Mouse (Mus musculus): Measurements from ENCODE around the gene Ostn.
A peak's percentile ranks its signal among the peaks of the same experiment; 100 is the strongest.

Ostn gene

DNA sequence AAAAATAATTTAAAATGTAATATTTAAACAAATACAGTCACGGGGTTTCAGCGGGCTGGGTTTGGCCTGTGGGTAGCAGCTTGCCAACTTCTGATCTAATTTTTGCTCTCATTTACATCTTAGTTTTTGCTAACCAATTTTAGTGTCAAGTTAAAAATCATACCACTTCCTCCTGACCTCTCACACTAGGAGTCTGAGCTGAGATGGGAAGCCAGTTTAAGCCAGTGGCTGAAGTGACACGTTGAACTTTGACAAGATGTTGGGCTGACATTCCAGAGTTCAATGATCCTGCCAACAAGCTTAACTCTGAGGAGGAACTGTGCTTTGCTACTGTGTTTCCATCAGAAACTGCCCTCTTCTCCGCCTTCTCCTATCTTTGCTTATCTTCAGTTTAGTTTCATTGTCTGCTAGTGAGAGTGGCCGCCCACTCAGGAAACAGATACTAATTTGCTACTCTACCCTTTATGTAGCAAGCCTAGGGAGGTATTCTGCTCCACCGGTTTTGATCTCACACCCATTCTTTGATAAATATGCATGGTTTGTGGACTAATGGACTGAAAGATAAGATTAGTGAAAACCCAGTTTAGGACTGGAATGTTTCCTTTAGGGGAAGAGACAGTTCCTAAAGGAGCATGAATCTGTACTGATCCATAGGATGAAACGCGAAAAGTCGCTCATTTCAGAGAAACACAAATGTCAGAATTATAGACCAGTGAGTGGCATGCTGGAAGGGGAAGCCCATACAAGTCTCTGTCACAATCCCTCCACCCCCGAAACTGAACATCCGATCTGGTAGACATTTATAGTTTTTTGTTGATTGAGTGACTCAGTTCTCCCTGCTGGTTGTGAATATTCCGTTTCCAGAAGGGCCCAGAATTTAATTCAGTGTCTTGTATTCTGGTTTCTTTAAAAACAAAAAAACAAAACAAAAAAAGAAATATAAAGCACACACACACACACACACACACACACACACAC is 80.6 kb downstream of the Ostn start:
- peak; percentile 70 for DNase-seq (ENCODE audit: low read depth)

DNA sequence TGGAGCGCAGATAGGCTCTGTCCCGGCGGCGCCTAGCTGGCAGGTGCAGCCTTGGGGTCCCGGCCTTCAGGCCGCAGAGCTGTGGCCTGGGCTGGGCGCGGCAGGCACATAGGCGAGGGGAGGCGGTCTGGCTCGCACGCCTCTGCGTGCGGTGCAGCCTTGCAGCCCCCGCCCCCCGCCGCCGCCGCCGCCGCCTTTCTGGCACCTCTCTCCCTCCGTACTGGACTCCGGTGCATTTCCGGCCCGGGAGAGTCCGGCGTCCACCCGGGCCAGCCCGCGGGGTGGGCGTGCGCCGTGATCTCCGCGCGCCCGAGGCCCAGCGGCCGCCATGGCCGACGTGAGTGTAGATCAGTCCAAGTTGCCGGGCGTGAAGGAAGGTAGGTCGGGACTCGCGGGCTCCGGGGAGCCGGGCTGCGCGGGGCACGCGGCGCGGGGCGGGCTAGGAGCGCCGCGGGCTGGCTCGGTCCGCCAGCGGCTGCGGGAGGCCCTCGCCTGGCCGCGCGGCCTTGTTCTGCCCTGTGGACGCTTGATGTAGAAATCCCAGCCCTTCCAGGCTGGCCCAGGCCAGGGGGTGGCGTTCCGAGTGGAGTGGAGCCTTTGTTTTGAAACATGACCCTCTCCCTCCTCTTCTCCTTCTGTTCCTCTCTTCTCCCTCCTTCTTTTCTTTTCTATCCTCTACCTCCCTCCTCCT is 81.6 kb downstream of the Ostn start, which contains the start of gene Ccdc50:
TSS of gene Ccdc50 (plus strand) at position 109 of the 691 bp plus-strand sequence.
- DNase-seq (ENCODE audit: low read depth), result peak; percentile 68

DNA sequence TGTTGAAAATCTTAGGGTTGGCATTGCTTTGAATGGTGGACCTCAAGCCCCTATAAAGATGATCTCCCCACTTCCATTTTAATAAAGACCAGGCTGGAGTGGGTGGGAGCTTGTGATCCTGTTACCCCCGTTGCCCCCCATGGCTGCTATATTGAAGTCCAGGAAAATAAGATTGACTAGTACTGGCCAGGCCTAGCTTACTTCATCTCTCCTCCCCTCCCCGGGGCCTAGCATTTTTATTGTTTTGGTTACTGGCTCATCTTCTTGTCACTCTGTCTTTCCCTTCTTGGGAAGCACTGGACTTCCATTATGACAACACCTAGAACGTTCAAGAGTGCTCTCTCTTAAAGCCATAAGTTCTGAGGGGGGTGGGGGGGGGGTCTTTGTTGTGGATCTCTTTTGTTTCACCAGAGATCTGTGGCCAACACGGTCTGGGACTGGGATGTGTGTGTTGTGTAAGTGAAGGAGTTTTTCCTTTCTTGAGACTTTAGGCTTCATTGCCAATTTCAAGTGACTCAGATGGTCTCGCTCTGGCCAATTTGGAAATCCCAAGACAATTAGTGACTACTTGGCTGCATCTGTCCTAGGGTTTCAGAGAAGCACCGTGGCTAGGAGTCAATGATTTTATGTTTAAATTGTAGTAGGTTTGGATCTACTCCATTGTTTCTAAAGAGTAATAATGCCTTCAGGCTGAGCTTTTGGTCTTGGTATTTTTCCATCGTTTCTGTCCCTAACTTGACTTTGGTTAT is 82.4 kb downstream of the Ostn start:
- peak; percentile 47 for DNase-seq (ENCODE audit: low read depth)

DNA sequence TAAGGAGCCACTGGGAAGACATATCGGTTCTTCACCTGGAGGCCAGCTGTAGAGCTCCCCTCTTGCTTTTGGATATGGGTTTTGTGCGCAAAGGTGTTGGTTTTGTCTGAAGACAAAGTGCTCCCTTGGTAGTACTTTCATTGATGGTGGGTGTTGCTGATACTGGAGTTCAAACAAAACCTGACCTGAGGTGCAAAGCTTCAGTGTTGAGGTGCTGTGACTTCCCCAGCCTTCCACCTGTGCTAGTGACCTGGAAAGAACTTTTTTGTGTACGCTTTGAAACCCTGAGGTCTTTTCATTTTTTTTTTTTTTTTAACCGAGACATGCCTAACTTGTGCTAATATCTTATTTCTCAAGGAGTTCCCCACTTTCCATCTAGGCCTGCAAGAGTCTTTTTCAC is 83.0 kb downstream of the Ostn start:
- no peak for DNase-seq (ENCODE audit: low read depth)

DNA sequence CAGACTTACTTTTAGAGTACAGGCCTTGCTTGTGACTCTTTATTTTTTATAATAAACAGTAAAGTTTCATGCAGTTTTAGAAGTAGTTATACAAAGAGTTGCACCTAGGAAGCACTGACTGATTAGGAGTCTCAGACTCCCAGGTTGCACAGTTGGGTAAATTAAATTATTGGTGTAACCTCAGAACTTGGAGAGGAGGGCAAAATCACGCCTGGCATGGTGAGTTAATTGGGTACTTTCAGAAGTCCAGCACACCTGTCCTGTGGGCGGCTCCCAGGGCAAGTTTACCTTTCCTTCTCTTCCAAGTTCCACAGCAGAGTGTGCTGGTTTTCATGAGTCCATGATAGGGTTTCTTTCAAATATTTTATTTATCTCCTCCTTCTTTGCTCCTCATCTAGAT is 84.6 kb downstream of the Ostn start:
- no peak for DNase-seq (ENCODE audit: low read depth)

DNA sequence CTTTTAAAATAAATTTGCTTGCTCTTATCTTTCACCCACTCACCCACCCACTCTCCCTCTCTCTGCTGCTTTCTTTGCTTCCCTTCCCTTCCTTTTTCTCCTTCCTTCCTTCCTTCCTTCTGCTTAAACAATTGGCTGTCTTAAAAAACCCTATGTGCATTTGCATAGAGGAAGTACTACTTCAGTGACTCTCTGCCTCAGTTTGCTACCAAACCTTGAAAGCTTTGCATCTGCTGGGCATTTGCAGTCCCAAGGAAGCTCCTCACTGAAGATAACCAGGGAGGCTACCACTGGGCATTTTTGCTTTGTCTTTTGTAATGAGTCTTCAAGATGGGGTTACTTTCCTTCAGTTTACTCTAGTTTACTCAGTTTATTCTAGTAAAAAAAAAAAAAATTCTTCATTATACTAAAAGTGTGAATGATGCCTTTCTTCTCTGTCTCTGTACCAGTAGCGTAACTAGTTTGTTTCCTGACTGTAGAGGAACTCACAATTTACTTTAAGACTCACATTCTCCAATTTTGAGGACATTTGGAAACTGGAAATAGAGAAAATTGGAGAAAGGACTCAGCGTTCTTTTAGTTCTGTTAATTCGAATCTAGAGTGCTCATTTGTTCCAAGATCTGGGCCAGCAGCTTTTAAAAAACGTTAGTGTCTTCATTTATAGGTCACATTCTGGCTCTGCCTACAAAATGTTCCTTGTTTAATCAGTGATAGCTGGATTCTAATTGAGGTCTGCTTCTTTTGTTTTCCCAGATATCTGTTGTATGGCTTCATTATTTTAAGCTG is 88.2 kb downstream of the Ostn start:
- DNase-seq (ENCODE audit: low read depth), result no peak

DNA sequence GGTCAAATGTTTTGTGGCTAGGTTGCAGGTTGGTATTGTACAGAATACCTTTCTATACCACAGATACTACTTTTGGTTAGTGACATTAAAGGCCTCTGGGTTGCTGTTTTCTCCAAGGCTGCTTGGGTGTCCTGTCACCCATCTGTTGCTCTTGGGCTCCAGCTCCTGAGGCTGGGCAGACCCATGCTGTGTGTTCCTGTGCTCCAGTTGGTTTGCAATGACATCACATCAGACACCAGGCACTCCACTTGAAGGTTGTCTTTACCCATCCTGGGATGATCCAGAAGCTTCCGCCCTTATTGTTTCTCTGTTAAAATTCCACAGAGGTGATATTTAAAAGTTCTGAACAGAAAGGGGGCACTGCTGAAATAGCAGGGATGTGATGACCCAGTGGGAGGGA is 89.7 kb downstream of the Ostn start:
- no peak for DNase-seq (ENCODE audit: low read depth)

DNA sequence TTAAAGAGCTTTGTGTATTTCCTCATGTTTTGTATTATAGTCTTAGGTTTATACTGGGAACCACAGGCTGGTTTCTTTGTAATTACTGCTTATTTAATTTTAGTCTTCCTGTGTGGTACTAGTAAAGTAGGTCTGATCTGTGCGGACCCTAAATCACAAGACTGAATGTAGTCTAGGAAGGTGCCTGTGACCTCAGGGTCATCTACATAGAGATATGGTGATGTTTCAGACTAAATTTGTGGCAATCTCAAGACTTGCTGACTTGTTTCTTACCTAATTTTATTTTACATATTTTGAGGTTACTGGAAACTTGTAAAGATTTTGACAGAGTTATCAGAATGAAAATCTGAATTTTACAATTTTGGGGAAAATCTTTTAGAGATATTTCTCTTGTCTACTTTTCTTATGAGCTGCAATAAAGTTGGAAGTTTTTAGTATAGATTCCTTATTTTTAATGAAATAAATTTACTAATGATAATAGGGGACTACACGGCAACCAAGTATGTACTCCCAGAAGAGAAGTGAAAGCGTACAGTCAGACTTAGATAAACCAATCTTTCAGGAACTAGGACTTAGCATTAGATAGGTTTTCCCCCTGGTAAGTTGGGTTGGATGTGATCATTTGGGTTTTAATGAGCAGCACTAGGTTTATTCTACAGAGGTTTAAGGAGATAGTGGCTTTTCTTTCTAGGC is 91.9 kb downstream of the Ostn start:
- no peak for DNase-seq (ENCODE audit: low read depth)

DNA sequence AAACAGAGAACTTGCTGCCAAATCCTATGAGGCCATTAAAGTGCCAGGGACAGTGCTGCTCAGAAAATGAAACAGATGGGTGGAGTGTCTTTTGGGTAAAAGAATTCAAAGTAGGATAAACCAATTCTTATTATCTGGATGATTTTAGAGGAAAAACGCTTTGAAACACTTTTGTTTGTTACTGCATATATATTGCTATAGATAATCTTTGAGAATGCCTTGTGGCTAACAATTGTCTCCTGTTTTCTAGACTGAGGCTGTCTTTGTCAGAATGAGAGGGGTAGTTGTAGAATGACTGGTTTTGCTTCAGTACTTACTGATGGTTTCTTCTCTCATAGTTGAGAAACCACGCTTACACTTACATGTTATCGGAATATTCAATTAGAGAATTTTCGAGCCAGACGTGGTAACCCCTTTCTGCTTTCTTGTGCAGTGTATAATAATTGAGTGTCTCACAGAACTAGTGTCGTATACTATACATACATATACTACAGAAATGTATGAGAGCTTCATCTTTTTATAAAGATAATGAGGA is 92.5 kb downstream of the Ostn start:
- no peak for DNase-seq (ENCODE audit: low read depth)

All from 416B (cell line).